Mouse (Mus musculus) brain, embryonic 18.5 days (tissue): ENCODE data around the gene Jup.

Source experiments
- DNase-seq: peaks from one replicate; pipeline ENCODE4 v3.0.0-alpha.2; 2012; ENCODE audit warnings: low read depth, low spot score

Gene Jup

GRCm38 (mm10) chr11:100320172-100320630, 77.4 kb downstream of the Jup start:
- DNase-seq, result peak; percentile 90

GRCm38 (mm10) chr11:100319492-100320171, 77.9 kb downstream of the Jup start, which contains the start of gene Eif1:
Gene Eif1 (plus strand): TSS chr11:100319885.
- DNase-seq, result peak; percentile 100
